Mouse (Mus musculus): Measurements from ENCODE around the gene Tll1.

DNA sequence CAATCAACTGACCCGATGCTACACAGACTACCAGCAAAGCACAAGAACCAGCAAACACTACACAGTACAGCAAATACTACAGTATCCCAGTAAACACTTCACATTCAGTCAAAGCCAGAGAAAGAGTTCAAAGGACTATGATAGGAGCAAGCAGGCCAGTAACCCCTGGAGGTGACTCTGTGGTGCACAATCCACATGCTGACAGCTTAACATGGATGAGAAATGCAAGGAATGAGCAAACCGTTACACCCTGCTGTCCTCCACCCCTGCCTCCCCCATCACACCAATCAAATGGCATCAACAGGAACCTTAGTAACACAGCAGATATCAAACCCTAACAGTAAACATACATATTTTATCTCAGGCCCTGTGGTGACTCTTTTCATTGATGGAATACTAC is 7.7 kb downstream of the Tll1 start:
- TF ChIP-seq CTCF (conservative IDR thresholded peaks at IDR 0.05; ENCODE audit: low read length) (no peak), POU5F1 (IDR thresholded peaks at IDR 0.05; ENCODE audit: borderline replicate concordance, low read length) (no peak), NANOG (IDR thresholded peaks at IDR 0.05; ENCODE audit: borderline replicate concordance, low read length) (no peak)

Data from E14TG2a.4 (cell line).